7 mouse cellular contexts compared by ENCODE assay signal in genomic region chr7:28311926-28312543, GRCm38 (mm10). TPM values are rescaled to one million over a fixed set of nuclear protein-coding genes. Genes with fewer than 3 reads are reported as not detected.
DNase-seq lines count a peak whose midpoint lies in the region; ATAC-seq lines count a peak whose summit lies in the region.

Timm50 (minus strand) TSS chr7:28312072.

- H3K27me3 ChIP-seq in embryonic facial prominence, embryonic 11.5 days (ENCODE audit: control insufficient read depth, insufficient read depth, low read length) = no peaks in the 10 kb centered on the region
- no peaks in the 10 kb centered on the region for H3K27me3 ChIP-seq in limb, embryonic 10.5 days (ENCODE audit: low read depth, poor library complexity, severe bottlenecking)
- H3K27me3 ChIP-seq in midbrain, embryonic 13.5 days = no peaks in the 10 kb centered on the region

- H3K4me1 ChIP-seq in embryonic facial prominence, embryonic 11.5 days (ENCODE audit: control insufficient read depth, insufficient read depth, low read length) = peaks cover 4% of the 10 kb centered on the region; the same call in 1 of the 2 replicates
- peaks cover 20% of the 10 kb centered on the region for H3K4me1 ChIP-seq in limb, embryonic 10.5 days
- H3K4me1 ChIP-seq in midbrain, embryonic 13.5 days (replicated peaks) = peaks cover 32% of the 10 kb centered on the region

- H3K4me2 ChIP-seq in embryonic facial prominence, embryonic 11.5 days (ENCODE audit: low read depth, low read length) = peak within 1 kb of the TSS; percentile 70
- peak within 1 kb of the TSS; percentile 92 for H3K4me2 ChIP-seq in midbrain, embryonic 13.5 days (replicated peaks)

- peak; percentile 95 for ATAC-seq in embryonic facial prominence, embryonic 11.5 days (replicated peaks; ENCODE audit: insufficient number of reproducible peaks, low FRiP score, low TSS enrichment, low read depth)
- peak; percentile 98 for ATAC-seq in granulocyte monocyte progenitor cell, adult 5-6 weeks (replicated peaks; ENCODE audit: poor library complexity, severe bottlenecking)
- peak; percentile 98 for ATAC-seq in midbrain, embryonic 13.5 days

- H3K4me3 ChIP-seq in embryonic facial prominence, embryonic 11.5 days (ENCODE audit: low read depth, low read length) = peak within 1 kb of the TSS; percentile 84
- H3K4me3 ChIP-seq in limb, embryonic 10.5 days = peak within 1 kb of the TSS; percentile 84
- H3K4me3 ChIP-seq in midbrain, embryonic 13.5 days (replicated peaks) = peak within 1 kb of the TSS; percentile 85

- H3K9ac ChIP-seq in embryonic facial prominence, embryonic 11.5 days (replicated peaks; ENCODE audit: low read length) = peak within 1 kb of the TSS; percentile 90
- H3K9ac ChIP-seq in midbrain, embryonic 13.5 days (replicated peaks) = peak within 1 kb of the TSS; percentile 87

- H3K36me3 ChIP-seq in embryonic facial prominence, embryonic 11.5 days (replicated peaks; ENCODE audit: control insufficient read depth, insufficient read depth, low read depth, low read length) = peaks cover 16% of the 10 kb centered on the region
- peaks cover 68% of the 10 kb centered on the region for H3K36me3 ChIP-seq in limb, embryonic 10.5 days
- H3K36me3 ChIP-seq in midbrain, embryonic 13.5 days = peaks cover 63% of the 10 kb centered on the region

- no peak within 1 kb of the TSS for H3K27ac ChIP-seq in embryonic facial prominence, embryonic 11.5 days (replicated peaks; ENCODE audit: low read depth, low read length)
- peak within 1 kb of the TSS; percentile 93 for H3K27ac ChIP-seq in limb, embryonic 10.5 days
- H3K27ac ChIP-seq in midbrain, embryonic 13.5 days = peak within 1 kb of the TSS; percentile 81

- peak; percentile 99 for DNase-seq in adrenal gland, postnatal 14 days
- peak; percentile 98 for DNase-seq in embryonic facial prominence, embryonic 11.5 days (ENCODE audit: low spot score)
- peak; percentile 97 for DNase-seq in kidney, adult 11 months
- DNase-seq in limb, embryonic 10.5 days (ENCODE audit: low spot score) = peak; percentile 96
- DNase-seq in spleen, adult 12 weeks (ENCODE audit: low spot score) = peak; percentile 95

- no peaks in the 10 kb centered on the region for H3K9me3 ChIP-seq in embryonic facial prominence, embryonic 11.5 days (replicated peaks; ENCODE audit: control insufficient read depth, low read length)
- no peaks in the 10 kb centered on the region for H3K9me3 ChIP-seq in limb, embryonic 10.5 days (replicated peaks)
- H3K9me3 ChIP-seq in midbrain, embryonic 13.5 days = no peaks in the 10 kb centered on the region

- WGBS in embryonic facial prominence, embryonic 11.5 days = 2% methylated on average over 41 of the region's 45 CpGs
- under 1% methylated on average over 45 of the region's 45 CpGs for whole genome bisulfite sequencing in limb, embryonic 10.5 days
- 1% methylated on average over 44 of the region's 45 CpGs for WGBS in midbrain, embryonic 13.5 days

RNA-seq across cellular contexts. Expression of gene Timm50, which starts in this region (rescaled TPM):
- 94.7 and 100 TPM in 2 replicates for total RNA-seq in adrenal gland, postnatal 14 days (2021)
- 172 and 177 TPM in 2 replicates for polyA plus RNA-seq in embryonic facial prominence, embryonic 11.5 days (2014; fragmentation: Nextera tagmentation; extraction: Ambion mirVana)
- total RNA-seq in granulocyte monocyte progenitor cell, adult 5-6 weeks (2014; fragmentation: Nextera tagmentation) = 60.1 and 83.1 TPM in 2 replicates
- total RNA-seq in granulocyte monocyte progenitor cell, adult 5-6 weeks (2017) = 45.8 and 47.7 TPM in 2 replicates
- polyA plus RNA-seq in limb, embryonic 10.5 days (2016; fragmentation: Nextera tagmentation; extraction: Ambion mirVana) = 223 and 243 TPM in 2 replicates
- polyA plus RNA-seq in midbrain, embryonic 13.5 days (2015; fragmentation: Nextera tagmentation; extraction: Ambion mirVana) = 153 TPM in 2 replicates
